Mouse (Mus musculus): ENCODE data around the gene Panx1.

- peak; percentile 64 to 90 (median 88) for TF ChIP-seq CTCF (IDR thresholded peaks at IDR 0.05 in 2 of 3, conservative IDR thresholded peaks at IDR 0.05 in 1 of 3; ENCODE audit: control insufficient read depth in 1 of 3, insufficient read depth in 1 of 3, low read depth in 2 of 3, low read length in 3 of 3, poor library complexity in 1 of 3, severe bottlenecking in 1 of 3)
- TF ChIP-seq GABPA (IDR thresholded peaks at IDR 0.05; ENCODE audit: low read depth, low read length): no peak
- no peak for TF ChIP-seq ZKSCAN1 (IDR thresholded peaks at IDR 0.05; ENCODE audit: low read depth, low read length)
- TF ChIP-seq CHD2 (IDR thresholded peaks at IDR 0.05; ENCODE audit: low read length): no peak
- TF ChIP-seq POLR2A (IDR thresholded peaks at IDR 0.05; ENCODE audit: control insufficient read depth in 1 of 2, insufficient read depth in 1 of 2, low read depth in 1 of 2, low read length in 2 of 2, poor library complexity in 1 of 2): no peak
- TF ChIP-seq USF1 (IDR thresholded peaks at IDR 0.05; ENCODE audit: low read depth, low read length): no peak
- TF ChIP-seq USF2 (IDR thresholded peaks at IDR 0.05; ENCODE audit: borderline replicate concordance in 1 of 2, insufficient read depth in 1 of 2, low read depth in 1 of 2, low read length in 2 of 2): no peak
Measured at GRCm38 (mm10) chr9:15033568-15034160, 11.6 kb downstream of the Panx1 start.
